Mouse (Mus musculus) ovary, postnatal 14 days (tissue): ENCODE measurements at regions not wholly inside any gene's neighbourhood (a gene's known extent, or its start where the extent isn't known, plus 50 kb on each side); places are given as distances from the start of the nearest gene placed in this dataset.

Source experiments
- DNase-seq: peaks from one replicate; pipeline ENCODE4 v3.0.0; 2022; ENCODE audit warnings: low spot score

DNA sequence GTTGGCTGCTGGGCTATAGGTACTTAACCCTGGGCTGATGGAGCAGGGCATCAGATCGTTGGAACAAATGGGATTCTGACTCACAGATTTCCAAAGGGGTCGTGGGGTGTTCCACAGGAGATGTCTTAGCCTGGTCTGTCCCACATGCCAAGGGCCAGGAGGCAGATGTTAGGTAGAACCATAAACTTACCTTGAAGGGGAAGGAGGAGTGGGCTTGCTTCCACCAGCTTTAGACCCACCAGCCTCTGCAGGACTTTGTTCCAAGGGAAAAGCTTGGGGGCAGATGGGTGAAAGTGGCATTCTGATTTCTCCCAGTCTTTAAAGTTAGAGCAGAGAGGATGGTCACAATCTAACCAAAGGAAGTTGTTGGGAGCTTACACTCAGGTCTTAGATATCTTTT, 165.7 kb upstream of the Agap1 start:
- no peak for DNase-seq

GRCm38 (mm10) chr1:89296691-89297090, 157.9 kb upstream of the Agap1 start:
- no peak for DNase-seq

DNA sequence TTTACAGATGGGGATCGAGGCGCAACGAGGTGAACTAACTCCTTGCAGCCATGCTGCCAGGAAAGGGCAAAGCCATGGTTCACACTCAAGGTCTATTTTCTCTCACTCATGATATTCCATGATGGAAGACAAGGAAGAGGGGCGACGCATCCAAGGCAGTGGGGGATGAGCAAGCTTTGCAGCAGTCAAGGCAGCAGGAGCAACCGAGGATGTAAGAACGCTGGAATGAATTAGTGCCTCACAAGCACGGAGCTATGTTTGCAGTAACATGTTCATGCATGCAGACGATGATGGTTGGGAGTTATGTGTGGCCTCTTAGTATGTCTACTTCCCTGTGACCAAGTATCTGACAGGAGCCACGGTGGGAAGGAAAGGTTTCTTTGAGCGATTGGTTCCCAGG, 156.8 kb upstream of the Agap1 start:
- DNase-seq, result no peak

DNA sequence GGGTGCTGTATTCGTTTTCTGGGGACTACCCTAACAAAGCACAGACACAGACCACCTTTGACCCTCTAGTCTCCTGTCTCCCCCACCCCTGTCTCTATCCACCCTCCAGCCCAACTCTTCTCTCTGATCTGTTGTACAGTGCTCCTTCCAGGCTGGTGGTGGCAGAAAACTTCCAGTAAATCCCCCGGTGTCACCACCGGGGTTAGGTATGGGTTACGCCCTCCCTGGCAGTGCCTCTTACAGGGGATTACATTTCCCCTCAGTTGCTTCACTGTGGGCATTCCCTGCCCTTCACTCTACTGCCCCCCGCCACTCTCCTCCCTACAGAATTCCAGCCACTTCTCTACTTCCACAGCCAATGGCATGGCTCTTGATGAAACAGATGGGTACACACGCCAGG, 153.5 kb upstream of the Agap1 start:
- no peak for DNase-seq

- no peak for DNase-seq
Observed at GRCm38 (mm10) chr1:89302368-89302951, 152.1 kb upstream of the Agap1 start.

GRCm38 (mm10) chr1:89305171-89305570, 149.4 kb upstream of the Agap1 start:
- DNase-seq, result no peak

- DNase-seq, result peak; percentile 11
Observed at GRCm38 (mm10) chr1:89308788-89309187, 145.8 kb upstream of the Agap1 start.

DNA sequence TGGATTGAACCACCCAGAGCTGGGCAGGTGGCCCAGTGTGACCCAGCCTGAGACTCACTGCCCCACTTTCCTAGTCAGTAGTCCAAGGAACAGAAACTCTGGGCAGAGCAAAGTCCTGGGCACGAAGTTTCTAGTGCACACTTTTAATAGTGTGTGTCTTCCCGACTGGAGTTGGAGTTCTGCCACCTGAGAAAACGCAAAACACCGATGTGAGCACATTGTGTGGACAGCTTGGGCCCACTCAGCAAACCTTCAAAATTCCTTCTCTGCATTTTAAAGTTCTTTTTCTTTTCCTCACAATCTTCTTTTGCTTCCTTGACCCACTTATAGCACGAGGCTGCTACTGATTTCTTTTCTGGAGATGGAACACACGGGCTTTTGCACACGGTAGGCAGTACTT, 141.5 kb upstream of the Agap1 start:
- DNase-seq, result no peak

GRCm38 (mm10) chr1:89317897-89318296, 136.7 kb upstream of the Agap1 start:
- DNase-seq, result no peak

GRCm38 (mm10) chr1:89318663-89319062, 135.9 kb upstream of the Agap1 start:
- no peak for DNase-seq

DNA sequence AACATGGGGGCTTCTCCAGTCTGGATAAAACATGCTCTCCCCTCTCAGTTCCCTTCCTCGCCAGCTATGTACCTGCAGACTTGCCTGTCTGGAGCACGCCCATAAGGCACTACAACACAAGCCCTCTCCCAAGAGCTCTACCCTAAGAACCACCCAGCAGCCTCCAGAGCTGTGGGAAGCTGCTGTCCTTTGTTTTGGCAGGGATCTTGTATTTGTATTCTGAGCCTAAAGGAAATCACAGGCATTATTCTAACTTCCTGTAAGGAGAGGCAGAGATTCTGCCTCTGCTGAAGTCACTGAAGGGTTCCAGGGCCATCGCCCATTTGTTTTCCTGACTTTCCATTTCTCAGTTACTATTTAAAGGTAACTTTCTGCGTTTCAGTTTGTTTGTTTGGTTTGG, 132.0 kb upstream of the Agap1 start:
- DNase-seq, result no peak

DNA sequence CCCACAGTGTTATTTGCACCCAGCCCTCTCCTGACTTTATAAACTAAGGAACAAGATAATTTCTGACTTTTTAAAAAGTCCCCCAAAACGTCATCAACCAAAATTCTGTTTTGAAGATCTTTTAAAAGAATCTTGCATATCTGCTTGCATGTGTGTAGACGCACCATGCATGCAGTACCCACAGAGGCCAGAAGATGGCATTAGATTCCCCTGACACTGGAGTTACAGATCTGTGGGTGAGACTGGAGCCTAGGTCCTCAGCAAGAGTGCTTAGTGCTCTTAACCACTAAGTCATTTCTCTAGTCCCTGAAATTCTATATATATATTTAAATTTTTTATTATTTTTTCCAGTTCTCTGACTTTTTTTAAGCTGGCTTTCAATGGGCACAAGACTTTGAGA, 131.5 kb upstream of the Agap1 start:
- DNase-seq, result peak; percentile 35

- DNase-seq, result no peak
Observed at GRCm38 (mm10) chr1:89331352-89331751, 123.3 kb upstream of the Agap1 start.

GRCm38 (mm10) chr1:89332676-89333075, 121.9 kb upstream of the Agap1 start:
- DNase-seq, result no peak

GRCm38 (mm10) chr1:89337861-89338260, 116.7 kb upstream of the Agap1 start:
- no peak for DNase-seq

DNA sequence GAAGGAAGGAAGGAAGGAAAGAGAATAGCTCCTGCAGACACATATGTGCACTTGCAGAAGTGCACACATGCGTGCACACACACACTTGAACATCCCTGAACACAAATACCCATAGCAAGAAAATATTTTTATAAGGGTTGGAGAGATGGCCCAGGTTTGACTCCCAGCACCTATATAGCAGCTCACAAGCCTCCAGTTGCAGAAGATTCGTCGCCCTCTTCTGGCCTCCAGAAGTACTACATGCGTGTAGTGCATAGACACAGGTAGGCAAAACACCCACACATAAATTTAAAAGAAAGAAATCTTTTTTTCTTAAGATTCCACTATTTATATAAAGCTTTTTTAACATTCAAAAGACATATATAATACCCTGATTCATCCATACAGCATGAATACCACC, 111.8 kb upstream of the Agap1 start:
- DNase-seq, result no peak

DNA sequence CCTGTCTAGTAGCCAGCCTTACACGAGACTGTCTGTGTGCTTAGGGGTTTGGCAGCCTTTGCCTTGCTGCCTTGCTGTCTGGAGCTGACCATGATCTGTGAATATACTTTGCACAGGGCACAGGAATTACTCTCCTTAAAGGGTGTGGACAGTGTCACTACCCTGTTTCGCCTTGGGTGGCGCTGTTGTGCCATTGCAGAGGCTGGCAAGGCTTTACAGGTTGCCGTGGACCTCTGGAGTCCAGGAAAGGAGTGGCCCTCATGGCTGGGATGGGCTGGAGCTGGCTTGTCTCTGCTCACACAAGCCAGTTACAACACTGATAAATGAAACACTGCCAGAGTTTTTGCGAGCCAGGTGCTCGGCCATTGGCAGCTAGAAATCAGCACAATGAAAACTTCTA, 110.1 kb upstream of the Agap1 start:
- peak; percentile 12 for DNase-seq

DNA sequence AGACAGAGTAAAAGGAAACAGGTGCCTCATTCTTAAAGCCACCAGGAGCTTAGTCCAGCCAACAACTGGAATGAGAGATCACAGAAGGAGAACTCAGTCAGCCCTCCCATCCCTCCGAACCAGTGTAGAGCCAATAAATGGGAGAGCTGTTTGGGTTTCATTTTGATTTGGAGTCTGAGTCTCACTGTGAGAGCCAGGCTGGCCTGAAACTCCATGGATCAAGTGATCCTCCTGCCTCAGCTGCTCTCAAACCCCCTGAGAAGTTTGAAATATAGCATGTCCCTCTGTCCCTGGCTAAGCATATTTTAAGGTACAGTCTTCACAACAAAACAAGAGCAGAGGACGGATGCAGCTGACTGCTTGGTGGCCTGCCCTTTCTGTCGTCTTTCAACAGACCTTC, 107.3 kb upstream of the Agap1 start:
- no peak for DNase-seq

DNA sequence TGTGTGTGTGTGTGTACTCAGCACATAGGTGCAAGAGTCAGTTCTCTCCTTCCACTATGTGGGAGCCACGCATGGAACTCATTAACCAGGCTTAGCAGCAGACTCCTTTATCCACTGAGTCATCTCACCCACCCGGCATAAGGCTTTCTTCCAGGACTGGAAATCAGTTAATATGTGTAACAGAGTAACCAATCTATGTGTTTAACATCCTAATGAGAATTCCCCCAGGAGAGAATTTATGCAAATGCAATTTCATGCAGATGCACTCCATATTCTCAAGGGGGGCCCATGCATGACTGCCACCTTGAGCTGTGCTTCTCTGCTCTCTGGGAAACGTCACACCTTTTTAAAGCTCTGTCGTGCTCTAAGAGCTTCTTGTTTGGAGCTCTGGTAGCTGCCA, 101.7 kb upstream of the Agap1 start:
- no peak for DNase-seq

DNA sequence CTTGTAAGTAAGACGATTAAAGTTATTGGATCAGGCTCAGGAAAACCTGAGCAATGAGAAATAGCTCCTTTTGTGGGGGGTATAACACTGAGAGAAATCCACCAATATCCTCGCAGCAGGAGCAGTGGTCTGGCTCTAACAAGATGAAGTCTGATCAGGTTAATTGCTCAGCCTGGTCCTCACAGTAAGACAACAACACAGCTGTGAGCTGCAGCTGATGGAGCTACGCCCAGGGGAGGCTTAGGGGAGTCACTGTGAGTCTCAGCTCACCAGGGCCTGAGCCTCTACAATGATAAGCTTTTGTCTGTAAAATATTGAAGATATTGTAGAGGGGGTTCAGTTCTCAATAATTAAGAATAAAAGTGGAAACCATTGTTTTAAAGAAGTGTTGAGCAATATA, 95.3 kb upstream of the Agap1 start:
- DNase-seq, result no peak

DNA sequence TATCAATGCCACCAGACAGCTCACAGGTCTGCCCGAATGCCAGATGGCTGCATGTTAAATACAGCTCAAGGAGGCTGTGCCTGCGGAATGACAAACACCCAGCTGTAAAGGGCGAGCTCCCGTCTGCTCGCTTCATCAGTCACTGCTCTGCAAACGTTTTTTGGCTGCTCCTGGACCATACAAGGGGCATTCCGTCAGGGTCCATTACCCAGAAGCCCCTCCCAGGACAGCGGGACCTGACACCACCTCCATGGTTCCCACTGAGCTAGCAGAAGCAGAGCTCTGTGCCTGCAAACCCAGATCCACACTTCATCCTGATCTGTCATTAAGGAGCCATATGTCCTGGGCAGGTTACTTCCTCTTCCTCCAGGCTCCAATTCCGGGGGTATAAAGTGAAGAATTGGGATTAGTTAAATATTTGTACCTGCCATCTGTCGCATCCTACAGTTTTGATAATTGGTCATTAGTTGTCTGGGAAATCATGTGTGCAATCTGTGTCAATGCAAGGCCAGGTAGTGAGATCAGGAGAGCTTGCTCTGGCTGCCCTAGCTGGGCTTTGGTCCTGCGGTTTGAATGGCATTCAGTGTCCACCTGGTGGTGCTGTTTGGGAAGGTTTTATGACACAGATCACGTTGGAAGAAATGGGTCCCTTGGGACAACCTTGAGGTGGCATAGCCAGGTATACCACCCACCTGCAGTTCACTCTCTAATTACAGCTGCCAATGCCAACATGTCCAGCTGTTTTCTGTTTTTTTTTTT, 89.9 kb upstream of the Agap1 start:
- DNase-seq, result no peak

GRCm38 (mm10) chr1:89366891-89367290, 87.7 kb upstream of the Agap1 start:
- no peak for DNase-seq

DNA sequence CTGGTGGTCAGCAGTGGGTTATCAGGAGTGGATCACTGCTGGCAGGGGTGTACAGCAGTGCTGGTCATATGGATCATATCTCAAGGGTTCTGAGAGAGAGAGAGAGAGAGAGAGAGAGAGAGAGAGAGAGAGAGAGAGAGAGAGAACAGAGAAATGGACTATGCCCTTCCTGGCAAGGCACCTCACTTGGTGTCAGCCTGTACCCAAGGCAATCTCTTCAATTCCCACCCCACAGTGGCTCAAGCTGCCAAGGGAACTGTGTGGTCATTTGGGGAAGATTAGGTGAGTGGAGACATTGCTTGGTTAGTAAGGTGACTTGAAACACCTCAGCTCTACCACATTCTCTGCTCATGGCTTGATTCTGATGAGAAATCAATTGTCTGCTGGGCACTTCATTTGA, 80.8 kb upstream of the Agap1 start:
- no peak for DNase-seq

GRCm38 (mm10) chr1:89374271-89374670, 80.3 kb upstream of the Agap1 start:
- no peak for DNase-seq
